Mouse (Mus musculus) layer of hippocampus, adult 9-11 months (tissue): ENCODE measurements at regions not wholly inside any gene's neighbourhood (a gene's known extent, or its start where the extent isn't known, plus 50 kb on each side); places are given as distances from the start of the nearest gene placed in this dataset.
A peak's percentile ranks its signal among the peaks of the same experiment; 100 is the strongest.

Experiments
- DNase-seq: peaks from one replicate; pipeline ENCODE4 v3.0.0; 2022

DNA sequence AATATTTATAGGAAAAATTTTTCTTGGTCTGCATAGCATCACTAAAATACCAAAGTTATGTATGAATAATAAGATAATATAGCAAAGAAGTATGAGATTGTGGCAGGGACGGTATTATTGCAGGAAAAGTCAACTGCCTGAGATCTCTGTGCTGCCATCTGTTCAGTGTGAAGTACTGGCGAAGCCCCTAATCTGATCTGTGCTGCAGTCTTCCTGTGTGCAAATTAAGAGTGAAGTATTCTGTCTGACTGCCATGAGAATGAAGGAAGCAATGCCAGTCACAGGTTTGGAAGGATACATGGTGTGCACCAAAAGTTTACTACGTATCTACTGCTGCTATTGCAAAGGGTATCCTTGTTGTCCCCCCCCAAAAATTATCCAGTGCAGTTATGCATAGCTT is 501.5 kb downstream of the Rab28 start:
- DNase-seq = no peak

DNA sequence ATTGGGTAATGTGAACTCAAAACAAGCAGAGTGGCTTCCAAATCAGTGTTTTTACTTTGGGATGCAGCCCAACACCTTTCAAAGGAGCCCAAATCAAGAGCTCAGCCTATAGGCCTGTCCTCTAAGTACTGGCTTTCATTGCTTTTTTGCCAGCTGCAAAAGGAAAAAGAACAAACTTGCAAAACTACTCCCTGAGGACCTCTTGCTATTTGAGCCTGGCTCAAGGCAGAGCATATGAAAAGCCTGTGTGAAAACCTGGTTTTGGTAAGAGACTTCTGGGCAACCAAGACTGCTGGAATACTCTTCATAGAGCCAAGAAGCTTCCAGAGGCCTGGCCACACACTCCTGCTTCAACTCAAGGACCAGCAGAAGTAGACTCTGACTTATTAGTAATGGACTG is 503.5 kb downstream of the Rab28 start:
- no peak for DNase-seq

DNA sequence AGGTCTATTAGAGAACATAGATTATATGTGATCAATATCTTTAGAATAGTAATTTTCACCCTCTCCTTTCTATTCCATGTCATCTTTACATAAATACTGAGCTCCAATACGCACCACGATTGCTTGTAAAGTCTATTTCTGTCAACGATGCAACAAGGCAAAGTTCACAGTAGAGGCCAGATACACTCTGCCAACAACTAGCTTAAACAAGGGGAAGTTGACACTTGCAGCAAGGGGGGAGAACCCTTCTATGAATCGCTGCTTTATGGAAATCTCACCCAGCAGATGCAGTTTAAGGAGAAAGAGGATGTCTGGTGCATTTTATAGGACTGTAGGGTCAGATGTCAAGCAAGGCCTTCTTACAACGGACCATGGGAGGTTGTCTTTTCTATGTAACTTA is 520.8 kb downstream of the Rab28 start:
- no peak for DNase-seq

DNA sequence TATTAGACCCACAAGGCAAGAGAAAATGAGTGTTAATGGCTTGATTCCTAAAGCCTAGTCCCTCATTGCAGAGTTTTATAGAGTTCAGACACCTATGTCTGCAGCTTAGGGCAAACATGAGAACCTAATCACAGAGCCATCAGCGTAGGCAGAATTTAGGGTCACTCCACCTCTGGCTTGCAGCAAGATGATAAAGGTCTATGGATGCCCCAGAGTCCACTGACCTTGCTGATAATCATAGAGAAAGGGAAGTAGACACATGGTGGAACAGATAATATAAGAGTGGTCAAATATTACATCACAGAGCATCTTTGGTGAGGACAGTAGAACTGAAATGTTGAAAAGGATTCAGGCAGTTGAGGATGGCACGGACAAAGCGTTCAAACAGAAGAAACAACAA is 530.7 kb downstream of the Rab28 start:
- no peak for DNase-seq

DNA sequence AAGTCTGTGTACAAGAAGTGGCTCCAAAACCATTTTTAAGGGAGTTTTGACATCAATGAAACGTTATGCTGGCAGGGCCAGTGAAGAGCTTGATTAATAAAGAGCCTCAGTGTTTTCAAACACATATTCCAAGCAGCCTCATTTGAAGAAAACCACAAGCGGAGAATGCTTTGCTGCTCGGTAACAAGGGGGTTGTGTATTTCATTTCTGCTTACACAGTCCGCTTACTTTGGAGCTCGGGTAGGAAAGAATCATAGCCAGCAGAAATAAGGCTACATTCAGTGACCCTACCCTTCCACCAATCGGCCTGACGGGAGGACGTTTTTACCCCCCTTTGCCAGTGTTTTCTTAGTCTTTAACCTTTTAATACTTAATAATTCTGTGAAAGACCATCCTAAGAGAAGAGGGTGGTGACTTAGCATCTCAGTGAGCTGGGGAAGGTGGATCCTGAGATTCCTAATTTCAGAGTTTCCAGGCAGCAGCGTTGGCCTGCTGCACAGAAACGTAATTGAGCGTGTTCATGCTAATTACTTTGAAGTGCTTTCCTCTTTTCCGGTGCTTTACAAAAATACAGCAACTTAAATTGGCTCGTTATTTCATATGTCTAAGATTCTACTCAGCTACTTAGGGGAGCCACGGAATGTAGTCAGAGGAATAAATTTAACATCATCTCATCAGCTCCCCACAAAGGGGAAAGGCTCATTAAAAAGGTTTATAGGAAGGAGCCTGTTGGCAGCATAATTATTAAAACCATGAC is 541.9 kb downstream of the Rab28 start:
- no peak for DNase-seq

DNA sequence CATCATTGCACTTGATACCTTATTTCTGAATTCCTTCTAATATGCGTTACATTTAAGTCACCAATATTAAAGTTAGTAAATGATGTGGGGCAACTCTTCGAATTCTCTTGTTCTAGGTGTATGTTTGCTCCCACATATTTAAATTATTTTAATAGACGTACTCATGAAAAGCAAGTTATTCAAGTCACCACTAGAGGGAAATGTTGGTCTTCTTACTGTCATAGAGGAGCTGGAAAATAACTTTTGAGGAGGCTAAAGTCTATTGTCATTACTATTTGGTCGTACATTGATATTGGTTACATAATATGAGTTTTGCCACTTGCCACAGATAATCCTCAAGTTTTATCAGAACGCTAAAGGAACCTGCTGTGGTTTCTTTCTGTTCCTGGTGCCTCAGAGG is 582.9 kb downstream of the Rab28 start:
- DNase-seq = no peak

DNA sequence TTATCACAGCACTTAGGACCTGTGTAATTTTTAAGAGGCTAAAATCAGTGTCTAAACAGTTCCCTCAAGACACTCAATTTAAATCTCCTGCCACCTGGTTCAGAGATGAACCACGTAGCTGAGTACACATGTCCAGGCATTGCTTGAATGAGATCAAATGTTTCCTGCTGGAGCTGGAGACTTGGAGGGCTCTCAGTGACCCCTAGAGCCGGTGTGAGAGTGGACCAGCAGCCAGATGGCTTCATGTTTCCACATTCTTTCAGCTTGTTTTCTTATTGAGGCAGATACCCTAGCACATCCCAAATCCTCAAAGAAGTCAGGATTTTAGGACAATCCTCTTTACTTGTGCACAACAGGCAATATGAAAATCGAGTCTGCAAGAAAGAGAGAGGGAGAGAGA is 590.3 kb downstream of the Rab28 start:
- no peak for DNase-seq

DNA sequence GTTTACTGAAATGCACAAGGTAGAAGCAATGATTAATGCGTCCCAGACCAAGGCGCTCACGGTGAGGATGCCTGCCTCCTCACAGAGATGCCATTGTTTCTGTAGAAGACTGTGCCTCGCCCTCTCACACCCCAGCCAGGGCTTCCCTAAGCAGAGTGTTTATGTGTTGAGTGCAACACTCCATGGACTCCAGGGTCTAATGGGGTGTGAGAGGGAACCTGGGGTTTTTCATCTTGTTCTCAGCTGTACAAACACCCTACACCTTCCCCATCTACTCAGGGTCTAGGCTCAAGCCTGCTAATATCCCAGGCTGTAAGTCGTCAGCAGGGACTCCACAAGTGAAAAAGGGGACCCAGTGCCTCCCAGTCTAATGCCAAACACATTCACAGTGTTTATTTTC is 620.2 kb downstream of the Rab28 start:
- no peak for DNase-seq

DNA sequence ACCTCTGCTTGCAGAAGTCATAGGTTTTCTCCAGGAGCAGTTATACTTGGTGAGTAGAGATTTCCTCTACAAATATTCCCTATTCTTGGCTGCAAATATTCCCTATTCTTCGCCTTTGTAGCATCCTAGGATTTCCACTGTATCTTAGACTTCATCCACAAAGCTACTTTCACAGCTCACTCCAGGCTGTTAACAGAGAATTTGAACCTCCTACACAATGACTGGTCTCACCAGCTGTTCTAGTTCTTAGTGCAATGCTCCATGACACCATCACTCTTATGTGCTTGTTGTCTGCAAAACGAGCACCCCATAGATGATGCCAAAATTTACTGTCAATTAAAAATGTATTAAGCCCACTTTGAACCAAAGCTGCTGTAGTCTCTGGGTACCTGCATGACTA is 631.5 kb downstream of the Rab28 start:
- peak; percentile 54 for DNase-seq

DNA sequence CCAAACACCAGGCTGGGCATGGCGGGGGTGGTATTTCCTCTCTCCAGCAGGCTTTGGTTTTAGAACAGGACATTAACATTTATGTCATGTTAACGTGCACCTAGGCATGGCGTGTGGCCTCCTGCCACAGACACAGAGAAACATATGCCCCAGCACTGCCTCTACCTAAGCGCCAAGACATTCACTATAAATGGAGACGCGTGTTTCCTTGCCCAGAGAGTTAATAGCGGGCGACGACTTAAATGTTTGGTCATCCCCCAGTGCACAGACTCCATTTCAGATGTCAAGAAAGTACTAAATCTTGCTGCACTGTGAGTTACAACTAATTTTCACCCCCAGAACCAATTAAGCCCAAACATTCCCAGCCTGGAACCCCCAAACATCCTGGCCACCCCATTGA is 646.3 kb downstream of the Rab28 start:
- DNase-seq = no peak

DNA sequence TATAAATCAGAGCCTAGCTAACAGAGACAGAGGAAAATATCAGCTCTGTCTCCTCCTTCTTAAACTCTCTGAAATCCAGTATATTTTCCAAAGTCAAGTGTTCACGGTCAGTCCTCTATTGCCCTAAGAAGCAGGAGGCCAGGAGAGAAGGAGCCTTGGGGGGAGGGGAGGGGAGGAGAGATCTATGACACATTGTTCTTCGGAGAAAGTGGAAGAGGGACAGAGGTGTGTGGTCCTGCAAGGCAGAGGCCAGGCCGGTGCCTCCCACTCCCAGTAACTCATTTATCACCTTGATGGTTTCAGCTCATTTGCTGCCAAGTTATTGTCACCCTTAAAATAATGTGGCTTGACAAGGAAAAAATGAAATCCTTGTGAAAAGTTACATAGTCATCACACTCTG is 646.7 kb downstream of the Rab28 start:
- DNase-seq = no peak

DNA sequence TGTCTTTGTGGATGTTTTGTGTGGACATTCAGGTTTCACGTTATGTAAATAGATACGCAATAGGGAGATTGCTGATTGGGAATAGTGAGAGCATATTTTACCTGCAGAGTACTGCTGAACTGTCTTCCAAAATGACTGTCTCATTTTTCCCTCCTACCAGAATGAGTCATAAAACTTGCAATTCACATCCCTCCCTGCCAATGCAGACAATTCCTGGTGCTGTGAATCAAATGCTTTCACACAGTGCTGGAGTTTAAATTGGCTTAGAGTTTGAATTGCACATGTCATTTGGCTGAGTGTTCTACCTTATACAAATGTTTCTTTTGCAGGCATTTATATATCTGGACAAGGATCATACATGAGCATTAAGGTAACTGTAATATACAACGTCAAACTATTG is 649.9 kb downstream of the Rab28 start:
- DNase-seq = no peak

DNA sequence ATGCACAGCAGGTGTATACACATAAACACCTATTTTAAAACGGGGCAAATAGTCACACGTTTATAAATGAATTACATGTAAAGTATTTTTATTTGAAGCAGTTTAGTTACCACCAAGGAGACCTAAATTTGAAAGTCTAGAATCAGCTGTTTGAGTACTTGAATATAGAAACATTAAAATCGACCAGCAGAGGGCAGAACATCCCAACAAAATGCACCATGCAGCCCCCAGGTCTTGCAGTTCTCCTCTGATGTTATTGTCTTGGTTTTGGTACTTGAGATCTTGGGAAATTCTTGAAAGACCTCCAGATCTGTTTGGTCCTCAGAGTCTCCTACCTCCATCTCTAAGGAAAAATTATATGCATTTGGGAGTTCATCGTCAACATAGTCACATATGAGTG is 656.0 kb downstream of the Rab28 start:
- no peak for DNase-seq

DNA sequence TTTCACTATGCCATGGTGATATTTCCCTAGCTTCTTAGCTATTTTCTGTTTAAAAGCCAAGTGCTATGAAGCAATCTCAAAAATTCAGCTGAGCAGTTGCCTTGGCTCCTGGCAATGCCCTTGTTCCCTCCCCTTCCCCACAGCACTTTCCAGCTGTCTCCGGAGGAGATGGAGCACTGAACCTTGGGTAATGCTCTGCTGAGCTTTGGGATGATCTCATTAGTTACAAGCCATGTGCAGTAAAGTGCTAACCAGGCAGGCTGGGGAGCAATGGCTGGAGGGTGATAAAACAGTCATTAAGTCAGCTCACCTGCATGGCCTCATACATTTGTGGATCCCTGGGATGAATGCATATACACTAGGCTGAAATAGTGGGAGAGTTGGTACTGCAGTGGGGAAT is 659.4 kb downstream of the Rab28 start:
- no peak for DNase-seq

DNA sequence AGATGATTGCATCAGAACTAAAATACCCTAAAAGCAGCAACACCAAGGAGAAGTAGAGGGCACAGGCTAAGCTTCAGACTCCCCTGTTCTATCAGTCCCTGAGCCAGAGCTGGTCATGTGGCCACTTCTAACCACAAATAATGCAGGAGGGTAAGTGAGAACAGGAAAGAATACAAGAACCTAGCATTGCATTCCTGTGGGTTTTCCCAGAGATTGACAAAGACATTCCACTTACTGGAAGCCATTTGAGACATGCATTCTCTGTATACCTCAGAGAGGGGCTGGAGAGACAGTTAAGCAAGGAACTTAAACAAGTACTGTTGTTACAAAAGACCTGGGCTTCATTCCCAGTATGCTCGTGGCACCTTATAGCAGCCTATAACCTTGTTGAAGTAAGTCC is 662.7 kb downstream of the Rab28 start:
- DNase-seq = no peak

DNA sequence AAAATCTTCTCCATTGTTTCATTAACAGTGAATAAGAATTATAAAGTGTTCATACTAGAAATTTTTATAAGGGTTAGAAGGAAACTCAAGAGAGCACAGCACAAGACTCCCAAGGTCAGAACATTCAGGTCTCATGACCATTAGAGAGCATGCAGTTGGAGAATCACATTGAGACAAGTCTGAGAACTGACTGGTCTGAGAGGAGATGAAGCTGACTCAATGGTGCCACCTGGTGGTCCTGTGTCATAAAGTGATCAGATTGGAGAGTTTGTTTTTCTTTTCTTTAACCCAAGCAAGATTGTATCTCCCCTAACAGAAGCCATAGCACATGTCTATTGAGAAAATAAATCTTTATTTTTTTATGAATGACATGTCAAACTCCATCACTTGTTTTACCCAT is 663.5 kb downstream of the Rab28 start:
- peak; percentile 52 for DNase-seq

DNA sequence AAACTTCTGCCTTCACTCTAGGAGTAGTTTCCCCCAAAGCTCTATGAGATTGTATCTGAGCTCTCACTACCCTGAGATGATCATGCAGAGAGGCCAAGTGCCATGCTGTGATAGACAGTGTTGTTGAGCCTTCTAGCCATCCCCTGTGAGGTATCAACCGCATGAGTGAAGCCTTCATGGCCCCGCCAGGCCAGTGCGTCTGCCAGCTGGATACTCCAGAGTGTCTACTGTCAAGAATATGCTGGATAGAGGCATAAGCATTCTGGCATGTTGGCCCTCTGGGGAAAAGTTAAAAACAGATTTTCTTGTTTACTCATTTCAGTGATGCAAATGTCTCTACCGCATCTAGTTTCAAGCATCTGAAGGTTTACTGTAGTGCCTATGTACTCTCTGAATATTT is 669.2 kb downstream of the Rab28 start:
- no peak for DNase-seq

DNA sequence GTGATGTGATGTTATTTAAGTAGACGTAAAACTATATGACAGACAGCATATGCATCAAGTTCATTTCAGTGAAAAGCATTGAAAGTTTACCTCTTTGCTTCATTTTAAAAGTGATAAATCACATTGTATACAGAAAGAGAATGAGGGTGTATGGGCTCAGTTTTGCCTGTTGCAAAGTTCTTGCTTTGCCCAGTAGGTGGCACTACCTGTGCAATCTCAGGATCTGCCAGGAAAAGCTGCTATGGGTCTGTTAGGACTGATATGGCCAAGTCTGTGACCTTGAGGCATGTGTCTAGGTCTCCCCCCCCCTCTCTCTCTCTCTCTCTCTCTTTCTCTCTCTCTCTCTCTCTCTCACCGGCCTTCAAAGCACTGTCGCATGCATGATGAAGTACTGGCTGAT is 701.3 kb downstream of the Rab28 start:
- no peak for DNase-seq

DNA sequence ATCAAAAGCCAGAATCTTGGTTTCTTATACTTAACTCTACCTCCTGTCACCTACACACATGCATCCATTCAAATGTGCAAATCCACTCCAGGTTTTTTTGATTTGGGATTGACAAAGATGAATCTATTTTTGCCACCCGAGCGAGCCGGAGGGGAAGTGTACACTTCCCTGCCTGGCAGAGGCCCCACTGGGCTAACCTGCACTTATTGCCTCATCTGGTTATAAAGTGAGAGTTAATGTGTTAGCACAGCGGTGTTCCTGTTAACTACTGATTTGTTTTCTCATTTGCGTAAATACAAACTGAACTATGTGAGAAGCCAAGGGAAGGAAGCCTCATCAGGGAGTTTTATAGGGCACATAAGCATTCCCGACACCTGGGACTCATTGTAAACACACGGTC is 721.4 kb downstream of the Rab28 start:
- no peak for DNase-seq

DNA sequence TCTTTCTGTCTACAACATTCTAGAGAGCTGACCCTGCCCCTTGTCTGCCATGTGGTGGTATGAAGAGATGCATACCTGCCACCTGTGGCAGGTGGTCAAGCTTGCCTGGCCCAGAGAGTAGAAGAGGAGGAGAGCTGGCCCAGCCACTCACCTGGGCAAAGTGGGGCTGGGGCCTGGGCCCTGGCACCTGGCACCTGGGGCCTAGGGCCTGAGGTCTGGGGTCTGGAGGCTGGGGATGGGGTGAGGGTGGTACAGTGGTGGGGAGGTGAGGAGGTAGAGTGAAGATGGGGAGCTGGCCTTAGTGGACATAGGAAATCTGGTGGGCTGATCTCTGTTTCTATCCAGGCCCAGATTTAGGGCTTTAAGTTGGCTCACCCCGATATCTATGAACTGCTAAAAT is 733.1 kb downstream of the Rab28 start:
- no peak for DNase-seq

DNA sequence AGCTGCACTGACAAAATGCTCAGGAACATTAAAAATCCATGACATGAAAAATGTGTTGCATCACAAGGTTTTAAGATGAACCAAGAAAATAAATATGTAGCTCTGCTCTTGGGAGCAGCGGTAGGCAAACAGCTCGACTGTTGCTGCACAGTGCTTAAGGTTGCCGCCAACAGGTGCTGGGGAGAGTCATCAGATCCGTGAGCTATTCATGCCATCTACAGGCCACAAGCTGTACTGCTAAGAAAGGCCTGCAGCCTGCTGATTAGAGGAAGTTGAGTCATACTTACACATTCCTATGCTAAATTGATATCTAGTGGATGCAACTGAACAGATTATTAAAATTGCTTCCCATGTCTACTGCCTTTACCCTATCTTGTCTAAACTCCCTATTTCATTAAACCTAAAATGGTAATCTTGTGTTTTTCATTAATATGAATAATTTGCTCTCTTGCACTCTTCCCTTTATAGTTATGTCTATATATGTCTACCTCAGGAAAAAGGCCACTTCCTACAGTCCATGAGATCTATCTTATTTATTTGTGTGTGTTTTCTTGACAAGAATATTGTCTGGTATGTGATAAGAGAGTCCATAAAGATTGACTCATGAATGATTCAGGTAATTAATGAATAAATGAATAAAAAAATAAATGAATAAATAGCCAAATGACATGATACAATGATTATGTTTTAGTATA is 754.9 kb downstream of the Rab28 start:
- DNase-seq = peak; percentile 68

DNA sequence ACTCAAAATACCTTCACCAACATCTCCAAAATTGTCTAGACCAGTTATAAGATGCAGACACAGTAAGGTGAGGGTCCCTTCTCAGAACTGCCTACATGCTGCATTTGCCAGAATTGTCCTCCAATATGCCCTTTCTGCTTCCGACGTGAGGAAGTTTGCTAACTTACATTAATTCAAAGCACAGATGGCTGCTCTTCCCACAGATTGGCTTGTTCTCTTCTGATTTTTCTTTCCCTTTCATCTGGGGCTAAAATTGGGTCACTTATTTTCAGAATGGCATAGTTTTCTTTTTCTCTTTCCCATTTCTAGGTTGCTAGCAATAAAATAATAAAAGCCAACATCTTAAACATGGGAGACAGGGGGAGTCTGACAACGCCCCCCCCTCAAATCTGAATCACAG is 778.8 kb downstream of the Rab28 start:
- DNase-seq = peak; percentile 20

DNA sequence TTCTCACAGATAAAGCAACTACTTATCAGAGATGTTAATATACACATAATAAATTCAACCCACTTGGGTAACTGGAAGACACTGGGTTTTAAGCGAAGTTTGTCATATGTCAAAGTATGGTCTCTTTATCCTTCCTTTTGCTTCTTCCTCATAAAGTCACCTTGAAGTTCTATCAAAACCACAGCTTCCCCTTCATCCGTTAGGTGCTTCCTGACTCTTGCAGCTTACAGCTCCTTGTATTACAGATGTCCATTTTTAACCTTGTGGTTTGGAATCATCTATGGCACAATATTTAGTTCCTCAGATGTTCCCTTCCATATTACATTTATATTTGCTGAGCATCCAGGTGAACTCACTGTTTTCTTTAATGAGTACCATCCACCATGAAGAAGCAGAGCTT is 787.0 kb downstream of the Rab28 start:
- no peak for DNase-seq

DNA sequence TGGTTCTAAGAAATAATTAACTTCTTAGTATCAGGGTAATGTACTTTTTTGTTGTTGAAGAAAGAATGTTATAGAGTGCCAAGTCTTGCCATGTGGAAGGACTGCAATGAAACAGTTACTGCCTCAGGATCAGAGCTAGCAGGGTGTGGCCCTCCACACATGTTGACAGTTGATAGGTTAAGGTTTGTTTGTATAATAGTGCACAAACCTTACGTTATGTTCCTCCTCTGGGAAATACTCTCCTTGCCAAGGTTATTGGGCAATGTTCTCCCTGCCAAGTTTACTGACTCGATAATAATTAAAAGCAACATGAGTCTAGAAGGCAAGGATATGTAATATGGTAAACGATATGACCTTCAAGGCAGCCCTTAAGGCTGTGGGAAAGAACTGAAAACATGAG is 799.2 kb downstream of the Rab28 start:
- DNase-seq = no peak

DNA sequence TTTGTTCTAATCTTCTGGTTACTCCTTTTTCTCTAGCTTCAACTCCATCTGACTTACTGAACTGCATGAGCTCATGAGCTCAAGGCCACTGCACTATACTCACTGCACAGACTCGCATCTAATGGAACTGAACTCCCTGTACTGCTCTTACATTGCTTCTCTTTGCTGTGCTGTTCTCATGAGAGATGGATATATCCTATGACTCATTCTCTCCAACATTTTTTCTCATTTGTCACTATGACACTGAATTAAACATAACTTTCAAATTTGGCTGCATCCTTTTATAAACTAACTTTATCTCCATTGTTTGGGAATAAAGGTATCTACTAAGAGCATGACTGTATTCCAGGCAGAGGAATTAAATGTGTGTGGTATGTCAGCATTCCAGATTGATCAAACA is 806.2 kb downstream of the Rab28 start:
- DNase-seq = no peak
